Mouse (Mus musculus) stomach, postnatal 0 days (tissue): ENCODE data around the gene Slc5a4b. TPM values are rescaled to one million over a fixed set of nuclear protein-coding genes. Genes with fewer than 3 reads are reported as not detected.

Experiments used
- ATAC-seq: fragments of 200-750 bp; cut with Nextera tagmentation; 2 replicates; pipeline ENCODE4 v1.8.0; 2017; ENCODE audit not compliant: low FRiP score, low TSS enrichment
- DNase-seq: peaks from one replicate; pipeline ENCODE4 v3.0.0-alpha.2; 2016; ENCODE audit warnings: low spot score
- H3K27ac ChIP-seq: fragments of 300-500 bp; sonication (generic); replicated peaks from 2 replicates; pipeline ENCODE4 v1.5.1; 2014; ENCODE audit warnings: mild to moderate bottlenecking, control low read depth
- H3K27me3 ChIP-seq: fragments of 300-500 bp; sonication (generic); 2 replicates; pipeline ENCODE4 v1.6.1; 2014; ENCODE audit warnings: low read length; ENCODE audit not compliant: control insufficient read depth, insufficient read depth
- H3K36me3 ChIP-seq: fragments of 300-500 bp; sonication (generic); 2 replicates; pipeline ENCODE4 v1.6.1; 2014; ENCODE audit warnings: low read length, mixed read lengths; ENCODE audit not compliant: control insufficient read depth, insufficient read depth
- H3K4me1 ChIP-seq: fragments of 300-500 bp; sonication (generic); replicated peaks from 2 replicates; pipeline ENCODE4 v1.6.1; 2014; ENCODE audit warnings: antibody characterized with exemption; ENCODE audit not compliant: control insufficient read depth, insufficient read depth
- H3K4me2 ChIP-seq: fragments of 300-500 bp; sonication (generic); replicated peaks from 2 replicates; pipeline ENCODE4 v1.6.1; 2014; ENCODE audit warnings: low read depth, mild to moderate bottlenecking, control low read depth, moderate library complexity
- H3K4me3 ChIP-seq: fragments of 300-500 bp; sonication (generic); 2 replicates; pipeline ENCODE4 v1.5.1; 2014; ENCODE audit warnings: low read depth, low read length, control low read depth
- H3K9ac ChIP-seq: fragments of 300-500 bp; sonication (generic); 2 replicates; pipeline ENCODE4 v1.6.1; 2014; ENCODE audit warnings: mild to moderate bottlenecking, low read length, control low read depth, mixed read lengths
- H3K9me3 ChIP-seq: fragments of 300-500 bp; sonication (generic); 2 replicates; pipeline ENCODE4 v1.6.1; 2016; ENCODE audit warnings: low read length; ENCODE audit not compliant: control insufficient read depth
- CTCF ChIP-seq: IDR thresholded peaks from 2 replicates; pipeline ENCODE4 v1.5.1; 2016; ENCODE audit warnings: antibody characterized with exemption, low read depth, mild to moderate bottlenecking, moderate library complexity
- EP300 ChIP-seq: optimal IDR thresholded peaks from 2 replicates; pipeline ENCODE3; 2016; ENCODE audit warnings: antibody characterized with exemption
- WGBS: fragments of 180-500 bp; shearing (Covaris S2); extraction: QIAGEN DNeasy Blood & Tissue Kit; methylation state at CpG from one replicate; pipeline ENCODE4 v1.1.7; 2014; 5-methylcytosine and 5-hydroxymethylcytosine counted together
- polyA plus RNA-seq: library from polyadenylated mRNA; unstranded; fragments of >200 nt; fragmentation: Nextera tagmentation; extraction: Ambion mirVana; gene quantifications from 2 replicates; pipeline ENCODE4 v1.2.1, GENCODE M21; 2015

The Slc5a4b gene
- polyA plus RNA-seq, result 0.04 and 0.06 TPM in 2 replicates

GRCm38 (mm10) chr10:76110861-76111260 is at the start of gene Slc5a4b:
Slc5a4b (minus strand) TSS chr10:76110961.
- DNase-seq (no peak), ATAC-seq (no peak)
- no peak within 1 kb of the TSS for H3K4me3 ChIP-seq

GRCm38 (mm10) chr10:76158009-76158408 is 47.2 kb upstream of the Slc5a4b start:
- no peak for TF ChIP-seq CTCF
- no peak for TF ChIP-seq EP300
- DNase-seq (no peak), ATAC-seq (no peak)
- Histone ChIP-seq H3K27ac (no peak overlapping the region), H3K4me3 (no peak overlapping the region), H3K4me1 (no peaks in the 10 kb centered on the region), H3K9ac (no peak overlapping the region), H3K27me3 (no peaks in the 10 kb centered on the region), H3K9me3 (no peaks in the 10 kb centered on the region), H3K4me2 (no peak overlapping the region), H3K36me3 (no peaks in the 10 kb centered on the region)
- 33% methylated on average over 1 of the region's 1 CpGs for WGBS

More at GRCm38 (mm10) chr10:76110861-76111260, at the start of gene Slc5a4b:
- no peak within 1 kb of the TSS for H3K4me2 ChIP-seq
- no peaks in the 10 kb centered on the region for H3K36me3 ChIP-seq
- no peaks in the 10 kb centered on the region for H3K9me3 ChIP-seq
- WGBS, result 85% methylated on average over 4 of the region's 4 CpGs
- H3K27ac ChIP-seq, result no peak within 1 kb of the TSS
- H3K9ac ChIP-seq, result no peak within 1 kb of the TSS
- H3K27me3 ChIP-seq, result no peaks in the 10 kb centered on the region
- no peaks in the 10 kb centered on the region for H3K4me1 ChIP-seq
- no peak for TF ChIP-seq CTCF
- TF ChIP-seq EP300, result no peak

GRCm38 (mm10) chr10:76157528-76157927 is 46.8 kb upstream of the Slc5a4b start:
- no peak overlapping the region for H3K27ac ChIP-seq
- H3K27me3 ChIP-seq, result no peaks in the 10 kb centered on the region
- no peak overlapping the region for H3K4me2 ChIP-seq
- H3K9me3 ChIP-seq, result no peaks in the 10 kb centered on the region
- no peak for ATAC-seq
- no peak for DNase-seq
- WGBS, result 64% methylated on average over 5 of the region's 5 CpGs
- no peak overlapping the region for H3K9ac ChIP-seq
- no peaks in the 10 kb centered on the region for H3K4me1 ChIP-seq
- H3K36me3 ChIP-seq, result no peaks in the 10 kb centered on the region
- no peak overlapping the region for H3K4me3 ChIP-seq
- no peak for TF ChIP-seq EP300
- no peak for TF ChIP-seq CTCF

GRCm38 (mm10) chr10:76155911-76156310 is 45.1 kb upstream of the Slc5a4b start:
- TF ChIP-seq CTCF, result no peak
- no peak for TF ChIP-seq EP300
- no peak for ATAC-seq

GRCm38 (mm10) chr10:76147278-76147677 is 36.5 kb upstream of the Slc5a4b start, which contains the start of gene Slc5a4a:
Slc5a4a (plus strand) TSS chr10:76147451.
- H3K9me3 ChIP-seq, result no peaks in the 10 kb centered on the region
- WGBS, result 66% methylated on average over 5 of the region's 5 CpGs
- TF ChIP-seq EP300 (no peak), CTCF (no peak)
- H3K27me3 ChIP-seq, result no peaks in the 10 kb centered on the region
- no peaks in the 10 kb centered on the region for H3K4me1 ChIP-seq
- H3K9ac ChIP-seq, result no peak within 1 kb of the TSS
- no peaks in the 10 kb centered on the region for H3K36me3 ChIP-seq
- DNase-seq (no peak), ATAC-seq (no peak)
- no peak within 1 kb of the TSS for H3K27ac ChIP-seq
- no peak within 1 kb of the TSS for H3K4me2 ChIP-seq
- H3K4me3 ChIP-seq, result no peak within 1 kb of the TSS

More at GRCm38 (mm10) chr10:76155911-76156310, 45.1 kb upstream of the Slc5a4b start:
- DNase-seq, result no peak
- H3K9me3 ChIP-seq, result no peaks in the 10 kb centered on the region
- H3K27ac ChIP-seq, result no peak overlapping the region
- H3K36me3 ChIP-seq, result no peaks in the 10 kb centered on the region
- no peak overlapping the region for H3K4me2 ChIP-seq
- WGBS, result 85% methylated on average over 7 of the region's 7 CpGs
- H3K4me3 ChIP-seq, result no peak overlapping the region
- no peak overlapping the region for H3K9ac ChIP-seq
- H3K4me1 ChIP-seq, result no peaks in the 10 kb centered on the region
- H3K27me3 ChIP-seq, result no peaks in the 10 kb centered on the region

GRCm38 (mm10) chr10:76146846-76147245 is 36.1 kb upstream of the Slc5a4b start:
- H3K4me2 ChIP-seq, result no peak overlapping the region
- ATAC-seq (peak; percentile 74), DNase-seq (peak; percentile 31)
- H3K27ac ChIP-seq, result no peak overlapping the region
- H3K4me1 ChIP-seq, result no peaks in the 10 kb centered on the region
- TF ChIP-seq CTCF (no peak), EP300 (no peak)
- no peaks in the 10 kb centered on the region for H3K27me3 ChIP-seq
- 44% methylated on average over 8 of the region's 8 CpGs for WGBS
- no peaks in the 10 kb centered on the region for H3K9me3 ChIP-seq
- no peak overlapping the region for H3K4me3 ChIP-seq
- no peaks in the 10 kb centered on the region for H3K36me3 ChIP-seq
- H3K9ac ChIP-seq, result no peak overlapping the region
